Mouse (Mus musculus) left cerebral cortex, postnatal 36 days (tissue): ENCODE results near the gene Myh11. TPM values are rescaled to one million over a fixed set of nuclear protein-coding genes. Genes with fewer than 3 reads are reported as not detected.
A peak's percentile ranks its signal among the peaks of the same experiment; 100 is the strongest.
"Not testable (repeated sequence)": the region's sequence is repeated elsewhere in the genome, so short reads cannot be mapped to it uniquely, and the experiment has no call there.

Source experiments
- DNase-seq, 2 experiments: peaks; one replicate each; pipeline ENCODE4 v3.0.0; 2021 to 2022; ENCODE audit warnings: low spot score in 2 of 2, mixed read lengths in 1 of 2
- intact Hi-C: fragments of 180-260 bp; cut with DNase I; formaldehyde crosslinking; loops from one replicate; pipeline ENCODE4 v1.15.1; 2025
- microRNA-seq: library from miRNA; unstranded; fragments of <30 nt; microRNA quantifications from one replicate; pipeline ENCODE4 v1.2.0, GENCODE M21; 2022
- total RNA-seq, 2 experiments: library from RNA; stranded (reverse); gene quantifications; 2 replicates each; pipeline ENCODE4 v1.2.3; 2021

The Myh11 gene
- total RNA-seq, 2 experiments from 2014 or later: 4.1 to 6.7 TPM

GRCm38 (mm10) chr16:14182360-14182759, 108.8 kb downstream of the Myh11 start:
- DNase-seq: no peak
- intact Hi-C loops: no loop called here

GRCm38 (mm10) chr16:14180163-14180733, 110.9 kb downstream of the Myh11 start:
- intact Hi-C loops: no loop called here
- no peak for DNase-seq

GRCm38 (mm10) chr16:14178041-14178440, 113.1 kb downstream of the Myh11 start:
- intact Hi-C loops: no loop called here
- no peak for DNase-seq

- DNase-seq: no peak
- intact Hi-C loops: no loop called here
Measured at GRCm38 (mm10) chr16:14169706-14170105, 121.5 kb downstream of the Myh11 start.

GRCm38 (mm10) chr16:14166490-14166889, 124.7 kb downstream of the Myh11 start:
- DNase-seq: no peak
- intact Hi-C loops: no loop called here

GRCm38 (mm10) chr16:14163731-14164130, 127.4 kb downstream of the Myh11 start:
- no peak for DNase-seq
- intact Hi-C loops: no loop called here

GRCm38 (mm10) chr16:14162988-14163416, 128.2 kb downstream of the Myh11 start, which contains the start of the genes Nde1 and Marf1:
Gene Nde1 (plus strand): TSS chr16:14163275.
Gene Marf1 (minus strand): TSS chr16:14163351.
- intact Hi-C loops: no loop called here
- DNase-seq: peak; percentile 72 to 81

- intact Hi-C loops: no loop called here
- no peak for DNase-seq
Measured at GRCm38 (mm10) chr16:14160941-14161340, 130.2 kb downstream of the Myh11 start.

GRCm38 (mm10) chr16:14159746-14160131, 131.4 kb downstream of the Myh11 start:
- peak in 1 of 2 experiments; percentile 72 for DNase-seq
- intact Hi-C loops: loop anchor here (1.0 kb wide), 1 partner anchor 256 kb away; the partner anchor contains the start of genes Mpv17l and Pdxdc1

- peak; percentile 95 to 96 for DNase-seq
- intact Hi-C loops: loop anchor here (1.0 kb wide), 1 partner anchor 256 kb away; the partner anchor contains the start of genes Mpv17l and Pdxdc1
Measured at GRCm38 (mm10) chr16:14158936-14159745, 132.0 kb downstream of the Myh11 start.

- no peak for DNase-seq
Measured at GRCm38 (mm10) chr16:14158536-14158935, 132.6 kb downstream of the Myh11 start.

GRCm38 (mm10) chr16:14156312-14156711, 134.9 kb downstream of the Myh11 start:
- DNase-seq: no peak
- intact Hi-C loops: no loop called here

More at GRCm38 (mm10) chr16:14158536-14158935, 132.6 kb downstream of the Myh11 start:
- intact Hi-C loops: no loop called here

GRCm38 (mm10) chr16:14155638-14156037, 135.5 kb downstream of the Myh11 start:
- intact Hi-C loops, DNase-seq: not testable (repeated sequence)

GRCm38 (mm10) chr16:14151718-14152117, 139.5 kb downstream of the Myh11 start:
- DNase-seq: no peak
- intact Hi-C loops: no loop called here

GRCm38 (mm10) chr16:14147712-14148111, 143.5 kb downstream of the Myh11 start:
- intact Hi-C loops: no loop called here
- DNase-seq: no peak

Small RNAs within 50 kb of the gene (microRNA-seq; reads per million reads assigned to microRNA genes)
- gene Mir484: 1,669 reads per million, percentile 83 among the genes with 10 or more reads in this experiment

Other genes starting within 250 kb of the Myh11 start
- gene Nde1, start 128.1 kb downstream of the Myh11 start, total RNA-seq: 10 to 100 TPM; 18.8 to 20.9 TPM
- gene Marf1, start 128.0 kb downstream of the Myh11 start, total RNA-seq: 100 to 1,000 TPM; 139 to 148 TPM
- gene Fopnl, start 26.0 kb upstream of the Myh11 start, total RNA-seq: 10 to 100 TPM; 51.6 to 54.0 TPM
- 10 to 100 TPM; 13.4 to 16.9 TPM for gene Abcc1, start 70.2 kb upstream of the Myh11 start, total RNA-seq